Mouse (Mus musculus): ENCODE data around the gene AC131692.1. TPM values are rescaled to one million over a fixed set of nuclear protein-coding genes. Genes with fewer than 3 reads are reported as not detected.

The AC131692.1 gene
- total RNA-seq (2021), result under 1 TPM in 1 of 2 experiments, not detected in 1; 0.43 TPM

DNA sequence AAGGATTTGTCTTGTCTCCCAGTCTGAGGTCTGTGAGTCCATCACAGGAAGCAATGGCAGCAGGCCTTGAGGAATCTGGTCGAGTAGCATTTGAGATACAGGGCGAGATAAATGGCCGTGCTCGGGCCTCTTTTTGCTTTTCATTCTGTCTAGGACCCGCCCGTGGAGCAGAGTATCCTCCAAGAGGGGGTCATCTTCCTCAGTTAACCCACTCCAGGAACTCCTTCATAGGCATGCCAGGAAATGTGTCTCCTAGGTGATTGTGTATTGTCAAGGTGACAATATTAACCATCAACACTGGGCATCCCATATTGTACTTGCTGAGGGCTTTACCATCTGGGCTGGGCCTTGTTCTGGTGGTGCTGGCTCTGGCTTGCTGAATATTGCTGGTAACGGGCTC, at the start of gene AC131692.1:
Gene AC131692.1 (plus strand): TSS at position 301 of the 400 bp plus-strand sequence.
- no peak for DNase-seq
- intact Hi-C loops (cut with DNase I), result no loop called here

DNA sequence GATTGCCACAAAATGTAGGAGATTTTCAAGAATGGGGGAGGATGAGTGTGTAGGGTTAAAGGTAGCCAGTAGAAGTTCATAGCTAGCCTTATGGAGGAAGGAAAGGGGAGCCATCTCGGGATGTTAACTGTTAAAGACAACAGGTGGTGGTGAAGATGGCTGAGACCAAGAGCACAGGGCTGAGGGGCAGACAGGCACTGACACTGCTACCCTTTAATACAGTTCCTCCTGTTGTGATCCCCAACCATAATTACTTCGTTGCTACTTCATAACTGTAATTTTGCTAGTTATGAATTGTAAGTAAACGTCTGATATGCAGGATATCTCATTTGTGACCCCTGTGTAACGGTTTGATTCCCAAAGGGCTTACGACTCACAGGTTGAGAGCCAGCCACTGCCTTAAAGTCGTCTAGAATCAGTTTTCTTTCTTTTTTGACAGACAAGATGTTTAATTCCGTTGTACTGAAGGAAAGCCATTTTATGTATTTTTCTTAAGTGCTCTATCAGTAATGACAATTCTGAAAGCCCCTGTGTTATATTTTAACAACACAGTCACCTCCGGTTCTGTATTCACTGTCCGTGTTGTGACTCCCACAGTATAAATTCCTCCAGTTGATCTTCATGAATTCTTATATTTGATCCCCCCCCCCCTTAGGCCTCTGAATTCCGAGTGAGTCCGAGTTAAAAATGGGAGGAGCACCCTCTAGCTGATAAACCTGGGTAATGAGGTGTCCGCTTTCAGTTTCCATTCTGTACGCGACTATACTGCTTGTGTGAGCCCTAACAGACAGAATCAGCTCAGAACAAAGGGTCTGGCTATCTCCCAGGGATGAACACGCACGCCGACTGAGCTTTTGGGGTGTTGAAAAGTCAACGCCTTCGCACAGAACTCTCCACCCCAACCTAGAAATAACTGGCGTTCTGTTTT, 48.6 kb upstream of the AC131692.1 start:
- intact Hi-C loops (cut with DNase I), result loop anchor here (5.0 kb wide), 1 partner anchor 82 kb away; the partner anchor contains the start of gene Snx15
- no peak for DNase-seq

DNA sequence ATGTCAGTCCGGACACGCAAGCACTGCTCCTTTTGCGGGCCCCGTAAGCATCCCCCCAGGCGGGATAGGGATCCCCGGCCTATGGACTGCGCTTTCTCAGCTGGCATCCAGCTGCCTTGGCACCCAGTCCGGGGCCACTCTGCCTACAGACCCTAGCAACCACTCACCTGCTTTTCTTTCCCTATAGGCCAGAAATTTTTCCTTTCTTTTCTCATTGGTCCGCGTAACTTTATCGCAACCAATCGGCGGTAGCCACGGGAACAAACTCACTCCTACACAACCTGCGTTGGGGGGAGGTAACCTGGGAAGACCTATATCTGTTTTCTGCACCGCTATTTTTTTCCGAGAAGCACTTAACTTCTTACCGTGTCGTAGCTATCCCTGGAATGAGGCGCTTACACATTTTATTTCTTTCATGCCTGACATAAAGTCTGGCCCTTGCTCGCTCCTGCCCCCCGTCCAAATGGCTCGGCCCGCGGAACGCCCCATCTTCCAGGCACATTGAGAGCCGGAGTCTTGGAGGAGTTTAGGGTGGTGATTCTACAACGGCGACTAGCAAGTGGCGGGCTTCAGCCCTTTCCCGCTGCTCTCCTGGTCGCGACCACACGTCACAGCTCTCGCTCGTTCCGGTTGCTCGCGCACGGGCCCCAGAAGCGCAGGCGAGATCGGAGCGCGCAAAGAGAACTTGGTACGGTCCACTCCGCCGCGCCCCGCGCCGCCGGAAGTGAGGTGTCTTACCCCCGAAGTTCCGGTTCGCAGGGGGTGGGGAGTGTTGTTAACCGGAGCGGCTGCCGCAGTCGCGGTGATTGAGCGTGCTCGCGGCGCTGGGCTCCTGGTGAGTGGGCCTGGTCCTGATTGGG, 47.7 kb upstream of the AC131692.1 start, which contains the start of gene Syvn1:
Gene Syvn1 (plus strand): TSS at position 283 of the 860 bp plus-strand sequence.
- DNase-seq, result peak; percentile 94 to 95
- intact Hi-C loops (cut with DNase I), result loop anchor here (5.0 kb wide), 1 partner anchor 81 kb away; the partner anchor contains the start of gene Snx15

DNA sequence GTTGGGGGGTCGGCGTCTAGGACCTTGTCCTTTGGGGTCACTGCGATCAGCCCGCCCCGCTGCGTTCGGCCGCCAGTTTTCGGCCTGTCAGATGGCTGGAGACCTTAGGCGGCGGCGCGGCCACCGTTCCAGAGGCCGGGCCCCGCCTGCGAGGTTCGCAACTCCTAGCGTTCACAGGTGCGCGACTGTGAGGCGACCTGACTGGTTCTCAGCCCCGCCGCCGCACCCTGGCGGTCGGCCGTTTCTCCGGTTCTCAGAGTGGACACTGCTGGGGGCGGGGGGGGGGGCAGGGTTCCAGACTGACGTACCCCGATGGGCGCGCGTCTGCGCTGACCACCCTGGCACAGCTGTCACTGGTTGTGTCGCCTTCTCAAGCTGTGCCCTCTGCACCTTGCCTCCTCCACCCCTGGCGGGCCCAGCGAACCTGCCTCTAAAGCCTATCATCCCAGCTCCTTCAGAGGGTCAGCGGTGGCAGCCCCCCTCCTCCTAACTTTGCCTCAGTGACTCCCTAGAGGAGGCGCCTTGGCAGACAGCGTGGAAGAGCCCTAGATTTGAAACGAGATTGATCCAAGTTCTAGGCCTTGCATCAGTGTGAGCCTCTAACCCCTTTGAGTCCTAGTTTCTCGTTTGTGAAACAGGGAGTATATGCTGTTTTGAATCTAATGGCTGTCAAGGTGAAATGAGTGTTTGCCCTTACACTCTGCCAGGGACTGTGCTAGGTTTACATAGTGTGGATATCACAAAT, 46.9 kb upstream of the AC131692.1 start:
- DNase-seq, result no peak
- intact Hi-C loops (cut with DNase I), result loop anchor here (5.0 kb wide), 1 partner anchor 80 kb away; the partner anchor contains the start of gene Snx15

DNA sequence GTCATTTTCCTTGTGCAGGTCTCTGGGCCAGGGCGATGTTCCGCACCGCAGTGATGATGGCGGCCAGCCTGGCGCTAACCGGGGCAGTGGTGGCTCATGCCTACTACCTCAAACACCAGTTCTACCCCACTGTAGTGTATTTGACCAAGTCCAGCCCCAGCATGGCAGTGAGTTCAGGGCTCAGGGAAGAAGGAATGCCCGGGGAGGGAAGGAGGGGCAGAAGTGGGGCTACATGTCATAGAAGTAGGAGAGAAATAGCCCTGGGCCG, 46.4 kb upstream of the AC131692.1 start:
- DNase-seq, result no peak
- intact Hi-C loops (cut with DNase I), result loop anchor here (5.0 kb wide), 1 partner anchor 79 kb away; the partner anchor contains the start of gene Snx15

DNA sequence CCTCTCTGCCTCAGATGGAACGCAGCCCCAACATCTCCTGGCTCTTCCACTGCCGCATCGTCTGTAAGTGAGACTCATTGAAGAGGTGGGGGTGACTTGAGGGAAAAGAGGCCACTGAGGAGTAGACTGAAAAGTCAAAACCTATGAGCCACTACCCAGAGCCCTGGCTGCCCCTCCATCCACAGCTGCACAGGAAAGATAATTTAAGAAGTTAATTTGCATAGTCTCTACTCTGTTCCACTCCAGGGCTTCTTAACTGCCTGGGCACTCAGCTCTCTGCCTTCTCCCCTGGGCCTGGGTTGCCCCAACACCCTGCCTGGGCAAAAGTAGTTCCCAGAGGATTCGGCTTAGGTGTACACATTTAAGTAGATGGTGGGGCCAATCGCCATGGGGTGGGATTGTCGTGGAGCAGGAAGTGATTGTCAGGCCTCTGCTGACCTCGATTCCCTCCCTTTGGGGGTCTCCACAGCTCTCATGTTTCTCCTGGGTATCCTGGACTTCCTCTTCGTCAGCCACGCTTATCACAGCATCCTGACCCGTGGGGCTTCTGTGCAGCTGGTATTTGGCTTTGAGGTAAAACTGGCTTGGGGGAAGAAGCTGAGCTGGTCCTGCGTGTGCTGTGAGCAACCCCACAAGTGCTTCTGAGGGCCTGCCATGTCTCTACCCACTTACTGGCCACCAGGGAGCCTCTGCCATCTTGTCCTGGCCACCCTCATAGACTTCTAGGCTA, 45.4 kb upstream of the AC131692.1 start:
- intact Hi-C loops (cut with DNase I), result loop anchor here (5.0 kb wide), 1 partner anchor 78 kb away; the partner anchor contains the start of gene Snx15
- DNase-seq, result no peak

DNA sequence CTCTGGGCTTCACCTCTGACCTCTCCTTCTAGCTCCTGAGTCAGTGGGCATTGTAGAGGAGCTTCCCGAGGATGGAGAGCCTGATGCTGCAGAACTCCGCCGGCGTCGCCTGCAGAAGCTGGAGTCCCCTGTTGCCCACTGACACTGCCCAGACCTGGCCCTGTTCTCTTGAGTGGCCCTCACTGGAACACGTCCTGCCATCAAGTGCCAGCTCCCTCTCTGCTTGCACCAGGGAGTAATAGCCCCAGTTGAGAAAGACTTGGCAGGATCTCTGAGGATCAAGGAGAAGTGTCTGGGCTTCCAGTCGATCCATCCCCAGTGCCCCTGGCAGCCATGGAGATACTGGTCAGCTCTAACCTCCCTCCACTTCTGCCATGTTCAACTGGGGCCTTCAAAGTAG, 41.7 kb upstream of the AC131692.1 start:
- intact Hi-C loops (cut with DNase I), result no loop called here

DNA sequence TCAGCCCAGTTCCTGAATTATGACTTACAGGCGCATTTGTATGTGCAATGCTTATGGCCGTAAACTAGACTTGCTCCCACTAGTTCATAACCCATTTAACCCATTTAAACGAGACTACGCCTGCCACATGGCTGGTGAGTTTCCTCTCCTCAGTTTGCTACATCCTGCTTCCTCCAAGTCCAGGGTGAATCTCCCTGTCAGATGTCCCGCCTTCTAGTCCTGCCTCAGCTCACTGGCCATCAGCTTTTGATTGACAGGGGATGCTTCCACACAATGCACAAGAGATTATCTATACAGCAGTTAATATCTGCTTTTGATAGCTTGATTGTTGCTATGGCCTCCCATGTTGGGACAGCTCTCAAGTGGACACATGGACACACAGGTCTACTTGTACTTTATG, 39.9 kb upstream of the AC131692.1 start:
- no peak for DNase-seq
- intact Hi-C loops (cut with DNase I), result no loop called here

More for the DNA sequence above, 41.7 kb upstream of the AC131692.1 start:
- DNase-seq, result no peak

DNA sequence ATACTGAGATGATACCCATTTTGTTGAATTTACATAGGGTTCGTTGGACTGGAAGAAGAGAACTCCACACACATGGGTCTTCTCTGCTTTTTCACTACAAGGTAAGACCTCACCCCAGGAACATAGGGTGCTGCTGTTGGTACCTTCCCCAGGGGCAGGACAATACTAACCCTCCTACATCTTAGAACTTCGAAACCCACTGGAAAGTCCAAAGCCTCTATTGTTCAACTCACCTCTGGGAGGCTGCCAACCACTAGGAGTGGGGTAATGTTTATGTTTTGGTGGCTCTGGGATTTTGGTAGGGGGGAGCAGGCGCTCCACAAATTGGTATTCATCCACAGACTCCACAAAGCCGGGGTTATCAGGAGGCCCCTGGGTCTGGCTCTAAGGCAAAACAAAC, 37.5 kb upstream of the AC131692.1 start:
- intact Hi-C loops (cut with DNase I), result no loop called here
- no peak for DNase-seq

DNA sequence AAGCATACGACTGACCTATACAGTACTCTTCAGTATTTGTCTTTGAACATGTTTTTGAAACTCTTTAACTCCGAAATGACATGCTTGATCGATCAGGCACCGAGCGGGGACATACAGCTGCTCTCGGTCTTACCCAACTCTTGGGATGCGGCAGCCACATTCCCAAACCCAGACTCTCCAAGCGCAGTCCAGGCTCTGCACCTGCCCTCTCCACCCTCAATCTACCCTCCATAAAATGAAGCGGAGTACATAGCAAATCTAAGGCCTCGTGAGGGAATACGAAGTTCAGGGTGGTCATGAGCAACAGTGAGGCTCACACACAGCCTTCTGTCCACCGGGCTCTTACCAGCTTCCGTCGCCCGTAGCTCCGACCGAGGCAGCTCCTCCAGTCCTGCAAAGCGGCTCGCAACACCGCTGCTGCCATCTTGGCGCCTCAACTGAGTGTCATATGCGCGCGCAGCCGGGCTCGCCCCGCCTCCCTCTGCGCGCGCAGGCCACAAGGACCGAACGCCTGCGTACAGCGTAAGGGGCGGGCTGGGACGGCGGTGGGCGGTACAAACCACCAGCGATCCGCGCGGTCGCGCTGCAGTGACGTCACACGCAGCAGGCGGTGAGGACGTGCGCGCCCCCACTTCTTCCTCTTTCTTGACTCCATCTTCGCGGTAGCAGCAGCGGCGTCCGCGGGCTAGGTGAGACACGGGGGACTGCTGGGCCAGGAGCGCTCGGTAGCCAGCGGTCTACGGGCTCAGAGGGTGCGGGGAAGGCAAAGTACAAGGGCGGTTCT, 36.7 kb upstream of the AC131692.1 start, which contains the start of the genes Mrpl49 and Fau:
Gene Mrpl49 (minus strand): TSS at position 473 of the 784 bp plus-strand sequence.
Gene Fau (plus strand): TSS at position 532 of the 784 bp plus-strand sequence.
- DNase-seq, result peak; percentile 99
- intact Hi-C loops (cut with DNase I), result no loop called here

DNA sequence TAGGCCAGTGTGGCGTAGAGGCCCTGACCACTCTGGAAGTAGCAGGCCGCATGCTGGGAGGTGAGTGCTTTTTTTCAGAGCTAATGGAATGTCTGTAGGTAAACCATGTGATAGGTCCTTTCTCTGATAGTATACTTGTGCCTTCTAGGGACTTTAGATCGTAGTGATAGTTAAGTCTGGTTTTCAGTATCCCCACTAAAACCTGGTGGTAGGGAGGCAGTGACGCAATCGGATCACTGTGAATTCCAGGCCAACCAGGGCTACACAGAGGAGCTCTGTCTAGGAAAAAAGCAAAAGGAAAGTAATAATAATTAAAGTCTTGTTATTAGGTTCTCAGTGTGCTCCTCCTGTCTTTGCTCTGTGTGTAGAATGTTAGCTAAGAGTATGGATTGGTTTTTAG, 35.7 kb upstream of the AC131692.1 start:
- intact Hi-C loops (cut with DNase I), result no loop called here
- DNase-seq, result no peak

DNA sequence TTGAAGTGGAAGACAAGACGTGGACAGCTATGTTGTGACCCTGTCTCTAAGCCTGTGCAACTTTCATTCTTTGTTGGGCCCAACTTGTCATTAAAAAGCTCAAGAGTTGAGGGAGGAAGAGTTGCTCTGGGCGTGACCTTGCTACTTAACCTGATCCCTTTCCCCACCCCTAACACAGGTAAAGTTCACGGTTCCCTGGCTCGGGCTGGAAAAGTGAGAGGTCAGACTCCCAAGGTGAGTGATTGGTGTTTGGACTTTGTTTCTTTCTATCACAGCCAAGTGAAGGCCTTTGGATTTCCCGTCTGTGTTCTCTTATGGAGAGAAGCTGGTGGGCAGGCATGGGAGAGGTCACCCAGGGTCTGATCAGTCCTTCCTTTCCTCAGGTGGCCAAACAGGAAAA, 35.3 kb upstream of the AC131692.1 start:
- intact Hi-C loops (cut with DNase I), result no loop called here
- DNase-seq, result no peak

DNA sequence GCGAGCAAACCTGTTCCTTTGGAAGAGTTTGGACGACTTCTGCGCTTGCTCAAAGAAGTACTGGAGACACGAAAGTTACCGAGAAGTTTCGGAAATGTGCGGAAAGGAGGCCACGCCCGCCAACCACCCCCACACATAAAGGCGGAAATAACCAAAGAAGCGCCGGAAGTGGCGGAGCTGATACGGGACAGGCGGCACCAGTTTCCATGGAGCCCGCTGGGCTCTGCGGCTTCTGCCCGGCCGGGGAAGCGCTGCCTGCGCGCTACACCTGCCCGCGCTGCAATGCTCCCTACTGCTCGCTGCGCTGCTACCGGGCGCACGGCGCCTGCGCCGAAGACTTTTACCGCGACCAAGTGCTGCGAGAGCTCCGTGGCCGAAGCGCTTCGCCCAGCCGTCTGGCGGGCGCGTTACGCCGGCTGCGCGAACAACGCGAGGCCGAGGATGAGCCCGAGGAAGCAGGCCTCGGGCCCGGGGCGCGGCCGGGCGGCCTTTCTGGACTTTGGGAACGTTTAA, 33.1 kb upstream of the AC131692.1 start, which contains the start of gene Znhit2:
Gene Znhit2 (plus strand): TSS at position 172 of the 513 bp plus-strand sequence.
- intact Hi-C loops (cut with DNase I), result loop anchor here (2.0 kb wide), 1 partner anchor 16 kb away; the partner anchor contains the start of gene Vps51
- peak; percentile 96 to 97 for DNase-seq

DNA sequence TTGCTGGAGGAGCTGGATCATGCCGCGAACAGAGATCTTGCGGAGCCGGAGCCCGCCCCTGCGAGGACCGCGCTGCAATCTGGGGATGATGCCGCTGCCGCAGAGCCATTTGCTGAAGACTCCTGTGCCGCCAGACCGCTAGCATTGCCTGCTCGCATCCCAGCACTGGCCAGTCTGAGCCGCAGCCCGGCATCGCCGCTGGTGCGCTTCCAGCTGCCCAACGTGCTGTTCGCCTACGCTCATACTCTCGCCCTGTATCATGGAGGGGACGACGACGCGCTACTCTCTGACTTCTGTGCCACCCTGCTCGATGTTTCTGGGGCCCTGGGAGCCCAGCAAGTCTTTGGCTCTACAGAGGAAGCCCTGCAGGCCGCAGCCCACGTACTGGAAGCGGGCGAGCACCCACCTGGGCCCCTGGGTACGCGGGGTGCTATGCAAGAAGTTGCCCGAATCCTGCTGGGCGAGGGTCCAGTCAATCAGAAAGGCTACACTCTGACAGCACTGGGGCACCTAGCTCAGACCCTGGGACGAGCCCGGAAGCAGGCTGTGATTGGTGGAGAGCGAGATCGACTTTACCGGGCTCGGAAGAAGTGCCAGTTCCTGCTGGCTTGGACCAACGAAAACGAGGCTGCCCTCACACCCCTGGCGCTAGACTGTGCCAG, 32.4 kb upstream of the AC131692.1 start:
- DNase-seq, result peak; percentile 46 to 56
- intact Hi-C loops (cut with DNase I), result loop anchor here (2.0 kb wide), 1 partner anchor 15 kb away; the partner anchor contains the start of gene Vps51

DNA sequence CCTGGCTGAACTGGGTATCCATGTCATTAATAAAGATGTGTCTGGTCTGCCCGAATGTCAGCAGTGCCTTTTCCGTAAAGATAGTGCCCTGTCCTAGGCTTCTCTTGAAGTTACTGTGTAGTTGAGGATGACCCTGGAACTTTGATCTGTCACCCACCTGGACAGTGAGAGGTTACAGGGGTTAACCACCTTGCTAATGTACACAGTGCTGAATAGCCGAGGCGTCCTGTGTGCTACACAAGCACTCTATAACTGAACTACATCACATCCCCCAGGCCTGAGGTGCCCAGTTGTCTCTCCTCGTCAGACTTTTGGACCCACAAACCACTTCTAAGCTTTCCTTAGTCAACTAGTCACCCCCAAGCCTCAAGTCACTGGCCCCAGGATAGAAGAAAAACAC, 31.8 kb upstream of the AC131692.1 start:
- intact Hi-C loops (cut with DNase I), result no loop called here
- no peak for DNase-seq

DNA sequence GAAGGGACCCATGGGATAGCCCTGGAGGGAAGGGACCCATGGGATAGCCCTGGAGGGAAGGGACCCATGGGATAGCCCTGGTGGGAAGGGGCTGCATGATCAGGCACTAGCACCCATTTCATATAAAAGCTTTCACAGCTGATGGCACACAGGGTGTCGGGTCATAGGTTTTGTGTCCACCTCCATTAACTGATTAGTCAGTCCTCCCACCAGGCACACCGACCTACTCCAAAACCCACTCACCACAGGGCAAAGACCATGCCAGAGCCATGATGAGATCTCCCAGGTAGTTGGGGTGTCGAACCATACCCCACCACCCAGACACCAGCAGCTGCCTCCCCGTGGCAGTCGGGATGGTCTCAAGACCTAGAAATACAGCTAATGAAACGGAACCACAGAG, 31.1 kb upstream of the AC131692.1 start:
- intact Hi-C loops (cut with DNase I), result no loop called here
- DNase-seq, result no peak

DNA sequence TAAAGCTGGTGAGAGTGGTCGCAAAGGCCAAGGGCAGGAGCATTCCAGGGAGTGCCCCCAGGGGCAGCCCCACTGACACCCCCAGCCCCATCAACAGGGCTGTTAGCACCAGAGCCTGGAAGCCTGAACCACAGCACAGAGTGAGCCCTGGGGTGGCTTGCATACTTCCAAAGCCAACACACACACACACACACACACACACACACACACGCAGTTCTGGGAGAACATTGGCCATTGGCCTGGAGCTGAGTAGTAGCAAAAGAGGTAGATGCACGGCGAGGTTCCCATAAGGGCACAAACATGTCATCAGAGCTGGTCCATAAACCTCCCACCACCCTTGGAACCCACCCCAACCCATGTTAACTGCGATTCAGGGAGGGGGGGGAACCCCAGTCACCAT, 27.6 kb upstream of the AC131692.1 start:
- DNase-seq, result no peak
- intact Hi-C loops (cut with DNase I), result no loop called here

All from heart, postnatal 10 days (tissue).